Mouse (Mus musculus) c-Kit-negative CD71-positive TER-119-positive erythroid progenitor cells, embryonic 14.5 days (primary cell): ENCODE measurements around the gene Ear14.
"Not testable (repeated sequence)": the region's sequence is repeated elsewhere in the genome, so short reads cannot be mapped to it uniquely, and the experiment has no call there.

Source experiments
- DNase-seq: peaks from one replicate; pipeline ENCODE4 v3.0.0-alpha.2; 2013; ENCODE audit warnings: low read depth, low spot score

Gene Ear14

GRCm38 (mm10) chr14:51252206-51252605 lies 49.0 kb downstream of the Ear14 start:
- not testable (repeated sequence) for DNase-seq

- DNase-seq, result no peak
These were observed 50.4 kb downstream of the Ear14 start for GRCm38 (mm10) chr14:51253569-51253968.
